Mouse (Mus musculus): ENCODE data around the gene Rundc3a. TPM values are rescaled to one million over a fixed set of nuclear protein-coding genes. Genes with fewer than 3 reads are reported as not detected.
A peak's percentile ranks its signal among the peaks of the same experiment; 100 is the strongest.
"Not testable (repeated sequence)": the region's sequence is repeated elsewhere in the genome, so short reads cannot be mapped to it uniquely, and the experiment has no call there.

The Rundc3a gene
- total RNA-seq, 2 experiments from 2014 or later, result 469 to 527 TPM

GRCm38 (mm10) chr11:102405544-102406285, 12.5 kb downstream of the Rundc3a start:
- no peak for DNase-seq (ENCODE audit: low spot score in 2 of 2)
- intact Hi-C loops (cut with DNase I), result loop anchor here (2.0 to 5.0 kb wide), 2 partner anchors 97 to 108 kb away; partner anchors contain the start of gene Atxn7l3

DNA sequence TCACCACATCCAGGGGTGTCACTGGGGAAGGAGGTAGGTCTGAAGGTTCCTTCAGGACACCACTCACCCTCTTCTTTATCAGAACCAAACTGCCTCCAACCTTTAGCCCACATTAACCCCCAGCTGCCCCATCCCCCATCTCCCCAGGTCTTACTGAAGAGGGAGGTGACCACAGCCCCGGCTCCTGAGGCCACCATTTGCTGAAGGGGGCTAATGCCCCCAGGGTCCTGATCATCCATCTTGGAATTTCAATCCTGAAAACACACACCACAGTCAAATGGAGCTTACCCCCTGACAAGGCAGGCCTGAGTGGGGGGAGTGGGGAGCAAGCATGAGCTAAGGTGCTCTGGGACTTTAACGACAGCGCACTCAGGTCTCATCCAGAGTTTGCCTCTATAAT, 13.2 kb downstream of the Rundc3a start:
- intact Hi-C loops (cut with DNase I), result loop anchor here (2.0 to 5.0 kb wide), 2 partner anchors 98 to 109 kb away; partner anchors contain the start of gene Atxn7l3
- DNase-seq (ENCODE audit: low spot score in 2 of 2), result no peak

DNA sequence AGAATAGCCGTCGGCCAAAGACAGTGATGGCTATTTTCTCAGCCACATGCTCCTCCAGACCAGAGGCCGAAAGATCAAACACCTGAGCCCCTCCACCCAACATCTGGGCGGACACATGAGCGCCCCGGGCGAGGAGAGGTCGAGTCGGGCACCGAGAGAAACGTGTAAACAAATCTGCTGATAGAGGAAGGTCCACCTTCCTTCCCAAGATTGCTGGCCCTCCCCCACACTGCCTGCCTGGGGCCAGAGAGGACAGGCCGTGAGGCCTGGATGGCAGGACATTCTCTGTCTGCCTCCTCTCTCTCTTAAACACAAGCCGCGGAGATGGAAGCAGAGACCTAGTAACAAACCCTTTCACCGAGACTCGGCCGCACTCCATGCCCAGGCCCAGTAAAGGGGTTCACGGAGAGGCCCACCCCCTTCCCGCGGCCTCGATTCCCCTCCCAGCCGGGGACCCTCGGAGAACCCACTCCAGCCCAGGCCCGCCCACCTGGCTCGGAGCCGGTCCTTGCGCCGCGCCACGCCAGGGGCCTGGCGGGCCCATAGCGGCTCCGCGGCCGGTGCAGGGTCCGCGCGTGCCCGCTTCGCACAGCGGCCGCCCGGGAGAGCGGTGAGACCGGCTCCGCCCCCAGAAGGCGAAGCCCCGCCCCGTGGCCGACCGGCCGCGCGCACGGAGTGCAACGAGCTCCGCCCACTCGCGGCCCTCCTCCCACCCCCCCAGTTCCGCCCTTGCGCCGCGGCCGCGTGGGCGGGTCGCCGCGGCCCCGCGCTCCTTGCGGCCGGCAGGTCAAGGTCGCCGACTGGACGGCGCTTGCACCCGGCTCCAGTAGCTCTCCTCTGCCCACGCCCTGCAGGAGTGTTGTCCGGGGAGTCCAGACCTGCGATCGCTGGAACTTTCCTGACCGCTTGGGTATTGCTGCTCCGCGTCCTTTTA, 14.0 kb downstream of the Rundc3a start:
- intact Hi-C loops (cut with DNase I), result loop anchor here (2.0 to 5.0 kb wide), 2 partner anchors 98 to 110 kb away; partner anchors contain the start of gene Atxn7l3
- DNase-seq (ENCODE audit: low spot score in 2 of 2), result peak; percentile 86 to 92

DNA sequence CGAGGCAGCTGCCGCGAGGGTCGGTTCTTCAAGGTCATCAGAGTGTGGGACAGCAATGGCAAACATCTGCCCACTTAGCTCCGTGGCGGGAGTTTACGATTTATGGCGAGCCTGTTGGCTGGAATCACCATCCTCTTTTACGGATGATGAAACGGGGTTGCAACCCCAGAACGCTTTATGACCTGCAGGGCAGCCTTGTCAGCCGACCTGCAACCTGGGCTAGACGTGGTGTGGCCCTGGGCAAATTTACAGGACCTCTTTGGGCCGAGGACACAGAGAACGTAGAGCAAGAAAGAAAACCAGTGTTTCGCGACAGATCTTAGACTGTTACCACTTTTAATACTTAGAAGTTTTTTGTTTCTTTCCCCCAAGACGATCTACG, 14.6 kb downstream of the Rundc3a start, which contains the start of gene Slc25a39:
TSS of gene Slc25a39 (minus strand) at position 113 of the 382 bp plus-strand sequence.
- intact Hi-C loops (cut with DNase I), result loop anchor here (1.0 to 5.0 kb wide), 3 partner anchors 92 to 111 kb away; partner anchors contain the start of gene Atxn7l3
- DNase-seq (ENCODE audit: low spot score in 2 of 2), result no peak

DNA sequence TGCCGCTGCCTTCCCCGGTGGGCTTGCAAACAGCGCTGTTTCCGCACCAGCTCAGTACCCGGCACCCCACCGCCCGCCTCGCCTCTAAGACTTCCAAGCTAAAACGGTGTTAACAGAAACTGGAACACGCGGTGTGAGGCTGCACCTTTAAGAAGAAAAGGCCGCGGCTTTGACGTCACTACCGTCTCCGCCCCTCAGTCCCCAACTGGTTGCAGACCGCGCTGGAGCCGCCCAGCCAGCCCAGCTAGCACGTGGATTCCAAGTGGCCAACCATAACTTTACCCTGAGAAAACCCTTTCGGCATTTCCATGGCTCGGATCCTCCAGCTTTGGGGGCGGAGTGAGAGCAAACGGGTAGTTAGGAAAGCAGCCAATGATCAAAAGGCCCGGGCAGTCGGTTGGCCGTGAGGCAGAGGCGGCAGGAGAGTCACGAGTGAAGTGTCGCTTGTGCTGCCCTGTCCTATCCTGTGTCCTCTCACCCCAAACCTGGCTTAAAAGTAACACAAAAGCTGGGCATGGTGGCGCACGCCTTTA, 15.2 kb downstream of the Rundc3a start:
- peak; percentile 96 to 97 for DNase-seq (ENCODE audit: low spot score in 2 of 2)
- intact Hi-C loops (cut with DNase I), result loop anchor here (1.0 to 5.0 kb wide), 2 partner anchors 92 to 111 kb away; partner anchors contain the start of gene Atxn7l3

- DNase-seq (ENCODE audit: low spot score in 2 of 2), result no peak
- intact Hi-C loops (cut with DNase I), result loop anchor here (1.0 to 5.0 kb wide), 2 partner anchors 93 to 112 kb away; partner anchors contain the start of gene Atxn7l3
Observed at GRCm38 (mm10) chr11:102408888-102409794, 15.9 kb downstream of the Rundc3a start.

DNA sequence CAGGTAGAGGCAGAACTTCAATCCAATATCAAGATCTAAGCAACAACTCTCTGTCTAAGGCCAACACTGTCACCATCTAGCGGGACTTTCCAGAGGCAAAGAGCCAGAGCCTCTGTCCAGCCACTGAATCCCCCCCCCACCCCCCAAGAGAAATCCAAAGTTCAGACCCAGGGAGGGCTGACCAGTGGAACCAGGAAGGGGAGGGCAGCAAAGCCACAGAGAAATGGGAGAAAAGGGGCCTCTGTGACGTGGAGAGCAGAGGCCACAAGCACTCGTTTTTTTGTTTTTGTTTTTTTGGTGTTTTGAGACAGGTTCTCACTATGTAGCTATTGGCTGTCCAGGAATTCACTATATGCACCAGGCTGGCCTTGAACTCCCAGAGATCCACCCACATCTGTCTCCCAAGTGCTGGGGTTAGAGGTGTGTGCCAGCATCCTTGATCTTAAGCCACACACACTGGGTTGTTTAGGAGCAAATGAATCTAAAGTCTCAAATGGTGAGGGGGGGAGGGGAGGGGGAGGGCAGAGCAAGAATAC, 16.7 kb downstream of the Rundc3a start:
- intact Hi-C loops (cut with DNase I), result loop anchor here (5.0 kb wide), 1 partner anchor 113 kb away; the partner anchor contains the start of gene Atxn7l3
- DNase-seq (ENCODE audit: low spot score in 2 of 2), result no peak

DNA sequence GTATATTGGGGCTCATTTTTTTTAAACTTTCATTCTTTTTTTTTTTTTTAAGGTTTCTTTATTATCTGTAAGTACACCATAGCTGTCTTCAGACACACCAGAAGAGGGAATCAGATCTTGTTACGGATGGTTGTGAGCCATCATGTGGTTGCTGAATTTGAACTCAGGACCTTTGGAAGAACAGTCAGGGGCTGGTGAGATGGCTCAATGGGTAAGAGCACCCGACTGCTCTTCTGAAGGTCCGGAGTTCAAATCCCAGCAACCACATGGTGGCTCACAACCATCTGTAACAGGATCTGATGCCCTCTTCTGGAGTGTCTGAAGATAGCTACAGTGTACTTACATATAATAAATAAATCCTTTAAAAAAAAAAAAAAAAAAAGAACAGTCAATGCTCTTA, 17.1 kb downstream of the Rundc3a start:
- DNase-seq (ENCODE audit: low spot score in 2 of 2), result not testable (repeated sequence)

GRCm38 (mm10) chr11:102411061-102411460, 17.9 kb downstream of the Rundc3a start:
- intact Hi-C loops (cut with DNase I), result no loop called here
- no peak for DNase-seq (ENCODE audit: low spot score in 2 of 2)

More for the DNA sequence above, 17.1 kb downstream of the Rundc3a start:
- intact Hi-C loops (cut with DNase I), result not testable (repeated sequence)

DNA sequence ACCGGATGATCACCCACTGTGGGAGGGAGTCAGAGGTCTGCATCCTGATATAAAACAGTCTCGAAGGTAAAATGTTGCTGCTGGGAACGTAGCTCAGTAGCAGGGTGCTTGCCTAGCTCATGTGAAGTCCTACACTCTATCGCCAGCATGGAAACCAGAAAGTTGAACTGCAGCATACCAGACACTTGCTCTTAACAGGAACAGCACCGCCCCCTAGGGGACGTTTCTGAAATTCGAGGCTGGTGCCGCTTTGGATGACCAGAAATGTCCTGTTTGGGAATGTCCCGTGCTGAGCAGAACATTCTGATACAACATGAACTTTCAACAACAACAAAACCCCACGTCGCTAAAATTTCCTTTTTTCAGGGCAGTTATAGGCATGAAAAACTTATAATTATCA, 18.5 kb downstream of the Rundc3a start:
- intact Hi-C loops (cut with DNase I), result no loop called here
- DNase-seq (ENCODE audit: low spot score in 2 of 2), result peak; percentile 69 to 84

DNA sequence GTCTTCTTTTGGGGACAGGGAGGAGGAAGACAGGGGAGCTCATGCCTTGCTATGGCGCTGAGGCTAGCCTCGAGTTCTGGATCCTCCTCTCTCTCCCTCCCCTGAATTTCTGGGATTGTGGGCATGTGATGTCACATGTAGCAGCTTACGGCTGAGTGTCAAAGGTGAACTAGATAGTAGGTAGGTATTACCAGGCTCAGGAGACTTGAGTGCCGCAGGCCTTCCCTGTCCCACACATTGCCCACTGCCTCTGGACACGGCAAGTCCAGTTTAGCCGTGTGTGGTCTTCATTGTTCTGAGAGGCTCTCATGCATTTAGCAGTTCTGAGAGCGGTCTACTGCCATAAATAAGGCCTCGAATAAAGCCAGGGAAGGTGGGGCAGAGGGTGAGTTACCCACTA, 19.9 kb downstream of the Rundc3a start:
- intact Hi-C loops (cut with DNase I), result no loop called here

GRCm38 (mm10) chr11:102415034-102415802, 22.0 kb downstream of the Rundc3a start:
- intact Hi-C loops (cut with DNase I), result no loop called here
- no peak for DNase-seq (ENCODE audit: low spot score in 2 of 2)

More for the DNA sequence above, 19.9 kb downstream of the Rundc3a start:
- DNase-seq (ENCODE audit: low spot score in 2 of 2), result no peak

DNA sequence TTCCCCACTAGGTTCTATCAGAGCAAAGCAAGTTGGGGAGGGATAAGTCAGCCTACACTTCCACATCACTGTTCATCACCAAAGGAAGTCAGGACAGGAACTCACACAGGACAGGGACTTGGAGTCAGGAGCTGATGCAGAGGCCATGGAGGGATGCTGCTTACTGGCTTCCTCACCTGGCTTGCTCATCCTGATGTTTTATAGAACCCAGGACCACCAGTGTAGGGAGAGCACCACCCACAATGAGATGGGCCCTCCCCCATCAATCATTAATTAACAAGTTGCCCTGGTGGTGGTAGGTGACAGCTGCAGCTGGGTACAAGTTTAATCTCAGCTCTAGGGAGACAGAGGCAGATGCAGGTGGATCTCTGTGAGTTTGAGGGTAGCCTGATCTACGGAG, 24.0 kb downstream of the Rundc3a start:
- intact Hi-C loops (cut with DNase I), result no loop called here
- DNase-seq (ENCODE audit: low spot score in 2 of 2), result no peak

- intact Hi-C loops (cut with DNase I), result no loop called here
Observed at GRCm38 (mm10) chr11:102418887-102419286, 25.7 kb downstream of the Rundc3a start.

DNA sequence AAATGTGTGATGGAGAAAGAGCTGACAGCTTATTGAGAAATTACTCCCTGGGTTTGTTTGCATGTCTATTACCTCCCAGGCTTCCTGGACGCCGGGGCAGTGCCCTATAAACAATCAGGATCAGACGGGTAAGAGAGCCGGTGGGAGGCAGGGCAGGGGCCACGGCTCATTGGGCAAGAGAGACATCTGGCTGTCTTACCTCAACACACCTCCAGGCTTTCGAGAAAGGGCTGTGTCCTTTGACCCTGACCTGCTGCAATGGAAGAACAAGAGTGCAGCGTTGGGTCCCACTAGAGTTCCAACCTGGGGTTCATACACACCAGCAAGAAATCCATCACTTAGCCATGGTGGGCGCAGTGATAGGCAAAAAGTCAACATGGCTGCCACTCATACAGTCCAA, 28.4 kb downstream of the Rundc3a start:
- intact Hi-C loops (cut with DNase I), result no loop called here
- no peak for DNase-seq (ENCODE audit: low spot score in 2 of 2)

More at GRCm38 (mm10) chr11:102418887-102419286, 25.7 kb downstream of the Rundc3a start:
- no peak for DNase-seq (ENCODE audit: low spot score in 2 of 2)

- no peak for DNase-seq (ENCODE audit: low spot score in 2 of 2)
- intact Hi-C loops (cut with DNase I), result no loop called here
Observed at GRCm38 (mm10) chr11:102424666-102425065, 31.5 kb downstream of the Rundc3a start.

DNA sequence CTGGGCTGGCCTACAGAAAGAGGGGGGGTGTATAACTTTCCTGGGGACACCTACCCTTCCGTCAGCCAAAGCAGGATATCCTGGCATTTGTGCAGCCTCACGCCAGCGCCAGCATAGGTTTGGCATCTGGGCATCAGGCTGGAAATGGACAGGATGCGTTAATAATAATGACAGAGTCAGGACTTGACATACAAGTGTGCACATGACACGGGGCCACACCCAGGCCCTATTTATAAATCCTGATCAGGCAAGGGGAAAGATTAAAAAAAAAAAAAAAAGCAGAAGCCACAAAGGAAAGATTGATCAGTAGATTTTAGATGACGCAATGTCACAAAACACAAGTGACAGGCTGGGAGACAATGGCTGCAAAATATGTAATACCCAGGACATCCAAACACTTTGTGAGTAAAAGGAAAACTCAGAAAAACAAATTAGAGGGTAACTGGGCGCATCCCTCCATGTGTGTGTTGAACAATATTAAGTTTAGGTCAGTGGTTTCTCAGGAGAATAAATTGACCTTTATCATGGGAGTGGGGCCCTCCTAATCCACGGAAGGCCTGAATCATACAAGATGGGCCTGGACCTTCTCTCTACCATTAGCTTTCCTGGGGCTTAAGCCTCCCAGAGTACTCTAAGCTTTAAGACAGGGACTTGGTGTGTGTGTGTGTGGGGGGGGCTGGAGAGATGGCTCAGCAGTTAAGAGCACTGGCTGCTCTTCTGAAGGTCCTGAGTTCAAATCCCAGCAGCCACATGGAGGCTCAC, 32.5 kb downstream of the Rundc3a start:
- intact Hi-C loops (cut with DNase I), result no loop called here
- no peak for DNase-seq (ENCODE audit: low spot score in 2 of 2)

All from left cerebral cortex, postnatal 36 days (tissue).